Mouse (Mus musculus) embryonic fibroblast, embryonic 13.5 days (primary cell): ENCODE results near the gene Ckb. TPM values are rescaled to one million over a fixed set of nuclear protein-coding genes. Genes with fewer than 3 reads are reported as not detected.

Experiments
- H3K27ac ChIP-seq: 2 replicates; pipeline ENCODE4 v1.5.1; 2012; ENCODE audit warnings: low read length, control low read depth, inconsistent platforms; ENCODE audit not compliant: insufficient read depth
- H3K4me1 ChIP-seq: 2 replicates; pipeline ENCODE4 v1.6.1; 2011; ENCODE audit warnings: low read length; ENCODE audit not compliant: control insufficient read depth, insufficient read depth
- H3K4me3 ChIP-seq: 2 replicates; pipeline ENCODE4 v1.5.1; 2011; ENCODE audit warnings: mild to moderate bottlenecking, control low read depth, low read length; ENCODE audit not compliant: insufficient read depth
- CTCF ChIP-seq: IDR thresholded peaks from 2 replicates; pipeline ENCODE4 v1.5.1; 2011; ENCODE audit warnings: mild to moderate bottlenecking, control low read depth, low read length, moderate library complexity, borderline replicate concordance; ENCODE audit not compliant: insufficient read depth
- POLR2A ChIP-seq: IDR thresholded peaks from 2 replicates; pipeline ENCODE4 v1.6.1; 2011; ENCODE audit warnings: low read depth, mild to moderate bottlenecking, control low read depth, low read length, moderate library complexity
- polyA plus RNA-seq: library from polyadenylated mRNA; stranded (reverse); fragments of >200 nt; gene quantifications from 2 replicates; pipeline ENCODE4 v1.2.4, GENCODE M21; 2011; ENCODE audit warnings: low read depth; ENCODE audit not compliant: missing spikeins, insufficient read length

The Ckb gene
- polyA plus RNA-seq, 1 experiment = 43.8 TPM

GRCm38 (mm10) chr12:111704609-111705008 is 32.5 kb upstream of the Ckb start:
- peak; percentile 94 for TF ChIP-seq POLR2A
- no peak for TF ChIP-seq CTCF
- H3K27ac ChIP-seq = peak overlapping the region; percentile 95

GRCm38 (mm10) chr12:111703301-111703700 is 31.2 kb upstream of the Ckb start:
- Histone ChIP-seq H3K4me3 (no peak overlapping the region), H3K27ac (no peak overlapping the region), H3K4me1 (peaks cover 18% of the 10 kb centered on the region)
- no peak for TF ChIP-seq CTCF

More at GRCm38 (mm10) chr12:111704609-111705008, 32.5 kb upstream of the Ckb start:
- Histone ChIP-seq H3K4me3 (no peak overlapping the region), H3K4me1 (peaks cover 15% of the 10 kb centered on the region)

GRCm38 (mm10) chr12:111700920-111701458 is 28.9 kb upstream of the Ckb start:
- Histone ChIP-seq H3K27ac (no peak overlapping the region; the same call in 1 of the 2 replicates), H3K4me3 (no peak overlapping the region)
- TF ChIP-seq CTCF (no peak), POLR2A (no peak)

GRCm38 (mm10) chr12:111699542-111699941 is 27.4 kb upstream of the Ckb start:
- TF ChIP-seq CTCF (no peak), POLR2A (no peak)
- Histone ChIP-seq H3K4me1 (peaks cover 14% of the 10 kb centered on the region), H3K27ac (no peak overlapping the region), H3K4me3 (no peak overlapping the region)

More at GRCm38 (mm10) chr12:111700920-111701458, 28.9 kb upstream of the Ckb start:
- H3K4me1 ChIP-seq = peaks cover 26% of the 10 kb centered on the region

- no peak overlapping the region for H3K4me3 ChIP-seq
- H3K4me1 ChIP-seq = peaks cover 11% of the 10 kb centered on the region
- TF ChIP-seq POLR2A (no peak), CTCF (no peak)
- peak overlapping the region; percentile 17; the same call in 1 of the 2 replicates for H3K27ac ChIP-seq
Observed at GRCm38 (mm10) chr12:111698346-111698913, 26.3 kb upstream of the Ckb start.

GRCm38 (mm10) chr12:111697708-111698107 is 25.6 kb upstream of the Ckb start:
- Histone ChIP-seq H3K27ac (peak overlapping the region; percentile 17; the same call in 1 of the 2 replicates), H3K4me3 (no peak overlapping the region), H3K4me1 (peaks cover 11% of the 10 kb centered on the region)
- no peak for TF ChIP-seq POLR2A
- no peak for TF ChIP-seq CTCF

- TF ChIP-seq POLR2A (no peak), CTCF (0 out of 2 replicates have a peak, but pooled peaks have one; percentile 13)
- H3K4me1 ChIP-seq = peaks cover 19% of the 10 kb centered on the region
- H3K27ac ChIP-seq = no peak overlapping the region
- no peak overlapping the region for H3K4me3 ChIP-seq
Observed at GRCm38 (mm10) chr12:111696239-111696638, 24.1 kb upstream of the Ckb start.

- TF ChIP-seq CTCF (no peak), POLR2A (no peak)
- H3K4me3 ChIP-seq = no peak overlapping the region
- no peak overlapping the region for H3K27ac ChIP-seq
- H3K4me1 ChIP-seq = peaks cover 21% of the 10 kb centered on the region
Observed at GRCm38 (mm10) chr12:111694880-111695804, 23.0 kb upstream of the Ckb start.

- TF ChIP-seq POLR2A (no peak), CTCF (no peak)
- H3K4me3 ChIP-seq = no peak overlapping the region
- peaks cover 21% of the 10 kb centered on the region for H3K4me1 ChIP-seq
- no peak overlapping the region for H3K27ac ChIP-seq
Observed at GRCm38 (mm10) chr12:111694271-111694781, 22.2 kb upstream of the Ckb start.
